Mouse (Mus musculus): ENCODE results near the gene Mucl3. TPM values are rescaled to one million over a fixed set of nuclear protein-coding genes. Genes with fewer than 3 reads are reported as not detected.

The Mucl3 gene
- polyA plus RNA-seq, 1 experiment from 2014 or later, result not detected

DNA sequence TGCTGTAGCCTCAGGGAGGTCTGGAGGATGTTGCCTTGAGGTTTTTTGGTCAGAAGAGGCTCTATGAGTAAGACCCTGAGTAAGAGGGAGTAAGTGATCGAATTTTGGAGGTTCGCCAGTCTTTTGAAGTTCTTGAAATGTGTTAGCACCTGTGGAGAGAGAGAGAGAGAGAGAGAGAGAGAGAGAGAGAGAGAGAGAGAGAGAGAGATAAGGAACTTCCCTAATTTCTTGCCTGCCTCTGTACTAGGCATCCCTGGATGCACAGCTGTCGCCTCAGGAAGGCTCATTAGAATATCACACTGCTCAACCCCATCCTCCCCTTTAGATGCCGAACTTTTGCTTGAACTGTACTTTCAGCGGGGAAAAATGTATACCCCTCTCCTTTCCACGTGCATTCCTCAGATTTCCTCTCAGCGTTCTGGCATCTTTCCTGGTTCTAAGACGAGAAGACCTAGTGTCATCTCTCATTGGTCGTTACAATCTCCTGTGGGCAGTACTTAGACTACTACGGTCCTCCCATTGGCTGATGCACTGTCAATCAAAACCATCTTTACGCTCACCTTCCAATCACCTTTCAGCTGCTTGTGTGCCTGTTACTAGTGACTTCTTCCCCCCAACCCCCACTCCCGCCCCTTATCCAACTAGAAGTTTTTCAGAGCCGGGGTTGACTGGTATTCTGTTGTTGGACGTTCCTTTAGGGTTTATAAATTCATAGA lies 4.9 kb downstream of the Mucl3 start:
- ChIA-PET POLR2A (no interaction called here), CTCF (interaction anchor here (1.0 to 1.1 kb wide), 2 partner anchors 27 to 99 kb away, joined by 3 to 4 read pairs; no protein-coding TSS in a partner anchor)
- DNase-seq (ENCODE audit: low read depth, low spot score), result no peak
- no peak for TF ChIP-seq CTCF (IDR thresholded peaks at IDR 0.05)
- in situ Hi-C loops (cut with MboI; ENCODE audit: low pct_unique_long_range_greater_than_20kb), result no loop called here
- ATAC-seq, result no peak
- no peaks in the 10 kb centered on the region for H3K27me3 ChIP-seq

GRCm38 (mm10) chr17:35636363-35636762 lies 7.1 kb downstream of the Mucl3 start:
- in situ Hi-C loops (cut with MboI; ENCODE audit: low pct_unique_long_range_greater_than_20kb), result no loop called here
- DNase-seq (ENCODE audit: low read depth, low spot score), result no peak
- TF ChIP-seq CTCF (IDR thresholded peaks at IDR 0.05), result no peak
- CTCF ChIA-PET, result interaction anchor here (0.6 to 3.2 kb wide), 7 partner anchors 14 to 101 kb away, joined by 3 to 30 read pairs (median 13); no protein-coding TSS in a partner anchor
- H3K27me3 ChIP-seq, result no peaks in the 10 kb centered on the region
- ATAC-seq, result no peak
- POLR2A ChIA-PET, result interaction anchor here (0.9 kb wide), 1 partner anchor 29 kb away, joined by 3 read pairs; no protein-coding TSS in a partner anchor

- no peak for ATAC-seq
Observed at GRCm38 (mm10) chr17:35635699-35636111, 7.8 kb downstream of the Mucl3 start.

GRCm38 (mm10) chr17:35635202-35635601 lies 8.3 kb downstream of the Mucl3 start:
- ATAC-seq, result no peak
- in situ Hi-C loops (cut with MboI; ENCODE audit: low pct_unique_long_range_greater_than_20kb), result no loop called here
- H3K27me3 ChIP-seq, result no peaks in the 10 kb centered on the region
- POLR2A ChIA-PET, result interaction anchor here (0.6 to 2.2 kb wide), 3 partner anchors 18 to 103 kb away, joined by 3 to 6 read pairs (median 4); partner anchors contain the start of gene Vars2
- TF ChIP-seq CTCF (IDR thresholded peaks at IDR 0.05), result no peak
- CTCF ChIA-PET, result interaction anchor here (0.7 to 4.0 kb wide), 22 partner anchors 10 to 102 kb away, joined by 3 to 39 read pairs (median 5); partner anchors contain the start of genes Ddr1 and Sfta2
- DNase-seq (ENCODE audit: low read depth, low spot score), result no peak

More at GRCm38 (mm10) chr17:35635699-35636111, 7.8 kb downstream of the Mucl3 start:
- no peak for DNase-seq (ENCODE audit: low read depth, low spot score)
- CTCF ChIA-PET, result interaction anchor here (0.6 to 4.0 kb wide), 19 partner anchors 11 to 101 kb away, joined by 3 to 39 read pairs (median 4); partner anchors contain the start of gene Sfta2
- in situ Hi-C loops (cut with MboI; ENCODE audit: low pct_unique_long_range_greater_than_20kb), result no loop called here
- H3K27me3 ChIP-seq, result no peaks in the 10 kb centered on the region
- POLR2A ChIA-PET, result interaction anchor here (0.6 to 2.2 kb wide), 4 partner anchors 18 to 102 kb away, joined by 3 to 6 read pairs (median 4); partner anchors contain the start of gene Vars2
- TF ChIP-seq CTCF (IDR thresholded peaks at IDR 0.05), result peak; percentile 93

GRCm38 (mm10) chr17:35633992-35634391 lies 9.5 kb downstream of the Mucl3 start:
- H3K27me3 ChIP-seq, result no peaks in the 10 kb centered on the region
- DNase-seq (ENCODE audit: low read depth, low spot score), result peak; percentile 77
- in situ Hi-C loops (cut with MboI; ENCODE audit: low pct_unique_long_range_greater_than_20kb), result loop anchor here (5.0 kb wide), 2 partner anchors 52 to 103 kb away; no protein-coding TSS in a partner anchor
- ATAC-seq, result peak; percentile 96
- ChIA-PET POLR2A (interaction anchor here (0.7 to 2.2 kb wide), 2 partner anchors 33 to 198 kb away, joined by 4 to 6 read pairs; partner anchors contain the start of gene Vars2), CTCF (interaction anchor here (0.6 to 4.0 kb wide), 20 partner anchors 9 to 103 kb away, joined by 3 to 39 read pairs (median 6); partner anchors contain the start of genes Ddr1 and Sfta2)
- TF ChIP-seq CTCF (IDR thresholded peaks at IDR 0.05), result peak; percentile 85

DNA sequence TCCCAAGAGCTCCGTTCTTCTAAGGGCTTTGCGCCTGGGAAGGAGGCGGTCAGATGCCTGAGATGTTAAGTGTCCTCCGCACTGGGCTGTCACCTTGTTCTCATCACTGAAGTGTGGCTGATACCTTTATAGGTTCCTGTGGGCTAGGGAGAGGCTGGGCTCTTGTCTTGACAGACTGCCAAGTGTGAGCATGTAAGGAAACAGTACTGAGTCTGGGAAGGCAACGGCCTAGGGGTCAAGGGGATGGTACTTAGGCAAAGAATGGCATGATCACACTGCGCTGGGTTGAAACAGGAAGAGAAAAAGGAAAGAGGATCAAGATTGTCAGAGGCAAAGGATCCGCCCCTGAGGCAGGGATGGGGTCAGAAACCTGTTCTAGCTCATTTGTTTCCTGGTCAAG lies 17.0 kb downstream of the Mucl3 start, which contains the start of gene Gm9573:
Gene Gm9573 (minus strand): TSS at position 101 of the 400 bp plus-strand sequence.
- no peaks in the 10 kb centered on the region for H3K27me3 ChIP-seq
- no peak for TF ChIP-seq CTCF (IDR thresholded peaks at IDR 0.05)
- ChIA-PET POLR2A (no interaction called here), CTCF (interaction anchor here (1.2 to 2.0 kb wide), 2 partner anchors 9 to 34 kb away, joined by 3 to 5 read pairs; no protein-coding TSS in a partner anchor)
- DNase-seq (ENCODE audit: low read depth, low spot score) (no peak), ATAC-seq (no peak)
- in situ Hi-C loops (cut with MboI; ENCODE audit: low pct_unique_long_range_greater_than_20kb), result no loop called here

- H3K27me3 ChIP-seq, result no peaks in the 10 kb centered on the region
- ATAC-seq (no peak), DNase-seq (ENCODE audit: low read depth, low spot score) (no peak)
- no peak for TF ChIP-seq CTCF (IDR thresholded peaks at IDR 0.05)
- CTCF ChIA-PET, result interaction anchor here (1.1 to 1.2 kb wide), 2 partner anchors 9 to 15 kb away, joined by 3 read pairs; partner anchors contain the start of genes Gm9573 and Sfta2
- in situ Hi-C loops (cut with MboI; ENCODE audit: low pct_unique_long_range_greater_than_20kb), result no loop called here
- POLR2A ChIA-PET, result interaction anchor here (0.6 kb wide), 1 partner anchor 18 kb away, joined by 3 read pairs; no protein-coding TSS in a partner anchor
Observed at GRCm38 (mm10) chr17:35617127-35617526, 26.4 kb downstream of the Mucl3 start.

DNA sequence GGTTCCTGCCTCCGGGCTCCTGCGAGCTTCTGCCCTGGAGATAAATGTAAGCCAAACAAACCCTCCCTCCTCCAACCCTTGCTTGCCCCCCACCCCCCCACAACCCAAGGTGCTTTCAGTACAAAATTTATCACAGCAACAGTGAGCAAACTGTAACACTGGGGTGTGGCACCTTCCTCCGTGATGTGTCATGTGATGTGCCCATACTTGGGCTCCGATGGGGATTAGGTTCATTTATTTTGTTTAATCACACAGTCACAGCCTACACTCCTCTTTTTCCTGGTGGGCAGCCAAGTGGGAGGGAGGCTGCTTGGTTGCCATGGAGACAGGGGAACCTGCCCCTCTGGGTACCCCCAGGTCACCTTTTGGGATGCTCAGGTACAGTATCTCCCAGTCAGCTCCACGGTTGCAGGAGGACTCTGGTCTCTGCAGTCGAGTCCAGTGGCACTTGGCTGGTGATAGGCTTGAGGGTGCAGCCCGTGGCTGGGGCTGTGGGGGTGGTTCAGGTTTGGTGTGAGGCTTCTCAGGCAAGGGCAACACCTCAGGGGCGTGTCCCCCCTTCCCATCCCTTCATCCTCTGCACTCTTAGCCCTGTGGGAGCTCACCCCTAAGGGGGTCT lies 41.6 kb downstream of the Mucl3 start:
- DNase-seq (ENCODE audit: low read depth, low spot score) (no peak), ATAC-seq (no peak)
- no peak for TF ChIP-seq CTCF (IDR thresholded peaks at IDR 0.05)
- ChIA-PET CTCF (interaction anchor here (1.2 to 1.6 kb wide), 3 partner anchors 9 to 33 kb away, joined by 3 to 5 read pairs (median 4); no protein-coding TSS in a partner anchor), POLR2A (interaction anchor here (1.4 kb wide), 1 partner anchor 11 kb away, joined by 6 read pairs; no protein-coding TSS in a partner anchor)
- in situ Hi-C loops (cut with MboI; ENCODE audit: low pct_unique_long_range_greater_than_20kb), result no loop called here
- H3K27me3 ChIP-seq, result no peaks in the 10 kb centered on the region

DNA sequence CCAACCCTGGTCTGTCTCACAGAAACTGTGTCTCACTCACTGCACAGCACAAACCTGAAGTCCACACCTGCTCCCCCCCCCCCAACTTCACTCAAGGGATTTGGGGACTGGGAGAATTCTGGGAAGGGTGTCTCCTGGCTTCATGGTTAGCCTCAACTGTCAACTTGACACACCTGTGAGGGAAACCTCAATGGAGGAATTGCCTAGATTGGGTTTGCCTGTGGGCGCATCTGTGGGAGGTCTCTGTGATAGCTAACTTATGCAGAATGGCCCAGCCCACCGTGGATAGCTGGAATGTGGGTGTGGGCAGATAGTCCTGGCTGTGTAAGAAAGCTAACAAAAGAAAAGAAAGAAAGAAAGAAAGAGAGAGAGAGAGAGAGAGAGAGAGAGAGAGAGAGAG lies 42.2 kb downstream of the Mucl3 start, which contains the start of gene Sfta2:
Gene Sfta2 (plus strand): TSS at position 301 of the 400 bp plus-strand sequence.
- POLR2A ChIA-PET, result interaction anchor here (1.0 to 1.4 kb wide), 2 partner anchors 10 kb away, joined by 3 to 6 read pairs; no protein-coding TSS in a partner anchor
- DNase-seq (ENCODE audit: low read depth, low spot score), result no peak
- CTCF ChIA-PET, result interaction anchor here (1.2 to 1.6 kb wide), 3 partner anchors 9 to 34 kb away, joined by 3 to 5 read pairs (median 4); no protein-coding TSS in a partner anchor
- in situ Hi-C loops (cut with MboI; ENCODE audit: low pct_unique_long_range_greater_than_20kb), result no loop called here
- ATAC-seq, result no peak
- no peak for TF ChIP-seq CTCF (IDR thresholded peaks at IDR 0.05)
- no peaks in the 10 kb centered on the region for H3K27me3 ChIP-seq

GRCm38 (mm10) chr17:35597399-35597798 lies 46.1 kb downstream of the Mucl3 start:
- no peaks in the 10 kb centered on the region for H3K27me3 ChIP-seq
- in situ Hi-C loops (cut with MboI; ENCODE audit: low pct_unique_long_range_greater_than_20kb), result no loop called here
- ChIA-PET POLR2A (interaction anchor here (1.9 kb wide), 1 partner anchor 12 kb away, joined by 5 read pairs; no protein-coding TSS in a partner anchor), CTCF (no interaction called here)
- DNase-seq (ENCODE audit: low read depth, low spot score), result no peak
- ATAC-seq, result no peak
- TF ChIP-seq CTCF (IDR thresholded peaks at IDR 0.05), result no peak

All from Patski (cell line).